Mouse (Mus musculus): ENCODE data around the gene Igf2bp2.

Igf2bp2 gene

GRCm38 (mm10) chr16:22106012-22106584, 57.0 kb downstream of the Igf2bp2 start:
- CTCF ChIA-PET, result no interaction called here

GRCm38 (mm10) chr16:22100067-22100466, 63.0 kb downstream of the Igf2bp2 start:
- CTCF ChIA-PET, result no interaction called here

- CTCF ChIA-PET, result no interaction called here
Measured at GRCm38 (mm10) chr16:22097659-22098058, 65.4 kb downstream of the Igf2bp2 start.

GRCm38 (mm10) chr16:22095751-22096150, 67.3 kb downstream of the Igf2bp2 start:
- CTCF ChIA-PET, result no interaction called here

- CTCF ChIA-PET, result no interaction called here
Measured at GRCm38 (mm10) chr16:22091255-22091783, 71.8 kb downstream of the Igf2bp2 start.

GRCm38 (mm10) chr16:22085411-22085810, 77.7 kb downstream of the Igf2bp2 start:
- CTCF ChIA-PET, result no interaction called here

- CTCF ChIA-PET, result no interaction called here
Measured at GRCm38 (mm10) chr16:22080125-22080710, 82.9 kb downstream of the Igf2bp2 start.

- CTCF ChIA-PET, result no interaction called here
Measured at GRCm38 (mm10) chr16:22076620-22076941, 86.5 kb downstream of the Igf2bp2 start.

- CTCF ChIA-PET, result no interaction called here
Measured at GRCm38 (mm10) chr16:22075829-22076619, 87.1 kb downstream of the Igf2bp2 start.

GRCm38 (mm10) chr16:22075067-22075466, 88.0 kb downstream of the Igf2bp2 start:
- CTCF ChIA-PET, result no interaction called here

- CTCF ChIA-PET, result no interaction called here
Measured at GRCm38 (mm10) chr16:22071361-22071760, 91.7 kb downstream of the Igf2bp2 start.

GRCm38 (mm10) chr16:22067406-22067805, 95.7 kb downstream of the Igf2bp2 start:
- CTCF ChIA-PET, result no interaction called here

- CTCF ChIA-PET, result interaction anchor here (0.6 kb wide), 1 partner anchor 48 kb away, joined by 3 read pairs; no protein-coding TSS in a partner anchor
Measured at GRCm38 (mm10) chr16:22065536-22065935, 97.6 kb downstream of the Igf2bp2 start.

GRCm38 (mm10) chr16:22062284-22062683, 100.8 kb downstream of the Igf2bp2 start:
- CTCF ChIA-PET, result no interaction called here

GRCm38 (mm10) chr16:22061555-22062160, 101.4 kb downstream of the Igf2bp2 start:
- CTCF ChIA-PET, result no interaction called here

GRCm38 (mm10) chr16:22060416-22060815, 102.7 kb downstream of the Igf2bp2 start:
- CTCF ChIA-PET, result no interaction called here

- CTCF ChIA-PET, result interaction anchor here (0.6 kb wide), 2 partner anchors 178 to 385 kb away, joined by 3 to 4 read pairs; no protein-coding TSS in a partner anchor
Measured at GRCm38 (mm10) chr16:22058871-22059270, 104.2 kb downstream of the Igf2bp2 start.

- CTCF ChIA-PET, result no interaction called here
Measured at GRCm38 (mm10) chr16:22057498-22057897, 105.6 kb downstream of the Igf2bp2 start.

GRCm38 (mm10) chr16:22053411-22053810, 109.7 kb downstream of the Igf2bp2 start:
- CTCF ChIA-PET, result interaction anchor here (0.5 kb wide), 1 partner anchor 345 kb away, joined by 7 read pairs; no protein-coding TSS in a partner anchor

GRCm38 (mm10) chr16:22046739-22047366, 116.2 kb downstream of the Igf2bp2 start:
- CTCF ChIA-PET, result no interaction called here

GRCm38 (mm10) chr16:22045930-22046329, 117.2 kb downstream of the Igf2bp2 start:
- CTCF ChIA-PET, result no interaction called here

- CTCF ChIA-PET, result no interaction called here
Measured at GRCm38 (mm10) chr16:22043830-22044229, 119.3 kb downstream of the Igf2bp2 start.
